Mouse (Mus musculus) thymus, adult 2 months (tissue): ENCODE measurements around the gene Wwox.

ENCODE experiments used
- CTCF ChIP-seq: fragments of 200-500 bp; IDR thresholded peaks from 2 replicates; pipeline ENCODE4 v1.5.1; 2012; ENCODE audit warnings: mild to moderate bottlenecking, control low read depth, low read length, moderate library complexity, borderline replicate concordance; ENCODE audit not compliant: control insufficient read depth, poor library complexity, insufficient read depth; ENCODE audit errors: extremely low read depth
- POLR2A ChIP-seq: fragments of 200-500 bp; IDR thresholded peaks from 2 replicates; pipeline ENCODE4 v1.6.1; 2012; ENCODE audit warnings: mild to moderate bottlenecking, low read length, control low read depth, moderate library complexity; ENCODE audit not compliant: control insufficient read depth, poor library complexity, insufficient read depth; ENCODE audit errors: extremely low read depth

- no peak for TF ChIP-seq CTCF
- TF ChIP-seq POLR2A: no peak
Measured at GRCm38 (mm10) chr8:115322501-115322900, 883.0 kb downstream of the Wwox start.
